Mouse (Mus musculus) forebrain, embryonic 13.5 days (tissue): ENCODE data around the gene Hspa12b. TPM values are rescaled to one million over a fixed set of nuclear protein-coding genes. Genes with fewer than 3 reads are reported as not detected.

Experiments
- ATAC-seq: fragments of 200-750 bp; cut with Nextera tagmentation; 2 replicates; pipeline ENCODE4 v1.8.0; 2017
- H3K27ac ChIP-seq: fragments of 300-500 bp; sonication (generic); 2 replicates; pipeline ENCODE4 v1.5.1; 2015; ENCODE audit warnings: inconsistent platforms, mild to moderate bottlenecking, moderate library complexity
- H3K27me3 ChIP-seq: fragments of 300-500 bp; sonication (generic); 2 replicates; pipeline ENCODE4 v1.6.1; 2015; ENCODE audit warnings: mild to moderate bottlenecking, inconsistent platforms
- H3K36me3 ChIP-seq: fragments of 300-500 bp; sonication (generic); 2 replicates; pipeline ENCODE4 v1.6.1; 2015; ENCODE audit warnings: mild to moderate bottlenecking, inconsistent platforms; ENCODE audit not compliant: poor library complexity, severe bottlenecking
- H3K4me1 ChIP-seq: fragments of 300-500 bp; sonication (generic); 2 replicates; pipeline ENCODE4 v1.6.1; 2015; ENCODE audit warnings: inconsistent platforms
- H3K4me2 ChIP-seq: fragments of 300-500 bp; sonication (generic); 2 replicates; pipeline ENCODE4 v1.6.1; 2015; ENCODE audit warnings: inconsistent platforms, mild to moderate bottlenecking, moderate library complexity
- H3K4me3 ChIP-seq: fragments of 300-500 bp; sonication (generic); 2 replicates; pipeline ENCODE4 v1.5.1; 2015; ENCODE audit warnings: mild to moderate bottlenecking, inconsistent platforms
- H3K9ac ChIP-seq: fragments of 300-500 bp; sonication (generic); 2 replicates; pipeline ENCODE4 v1.6.1; 2015; ENCODE audit warnings: mild to moderate bottlenecking, inconsistent platforms
- H3K9me3 ChIP-seq: fragments of 300-500 bp; sonication (generic); replicated peaks from 2 replicates; pipeline ENCODE4 v1.6.1; 2016; ENCODE audit warnings: inconsistent platforms
- WGBS: fragments of 180-500 bp; shearing (Covaris S2); methylation state at CpG from one replicate; pipeline ENCODE4 v1.1.7; 2015; 5-methylcytosine and 5-hydroxymethylcytosine counted together
- polyA plus RNA-seq: library from polyadenylated mRNA; unstranded; fragments of >200 nt; fragmentation: Nextera tagmentation; extraction: Ambion mirVana; gene quantifications from 2 replicates; pipeline ENCODE4 v1.2.1, GENCODE M21; 2015

Gene Hspa12b
- polyA plus RNA-seq, 1 experiment from 2014 or later: 2.4 TPM

DNA sequence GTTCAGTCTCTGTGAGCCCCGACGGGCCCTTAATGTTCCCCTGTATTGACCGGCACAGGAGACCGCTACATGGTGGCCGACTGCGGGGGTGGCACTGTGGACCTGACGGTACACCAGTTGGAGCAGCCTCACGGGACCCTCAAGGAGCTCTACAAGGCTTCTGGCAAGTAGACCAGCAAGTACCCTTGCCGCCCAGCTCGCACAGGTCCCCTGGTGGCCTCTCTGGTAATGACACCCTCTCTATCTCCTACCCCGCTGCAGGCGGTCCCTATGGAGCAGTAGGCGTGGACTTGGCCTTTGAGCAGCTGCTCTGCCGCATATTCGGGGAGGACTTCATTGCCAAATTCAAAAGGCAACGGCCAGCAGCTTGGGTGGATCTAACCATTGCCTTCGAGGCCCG lies 15.5 kb downstream of the Hspa12b start:
- ATAC-seq: peak; percentile 52; the same call in 1 of the 2 replicates
- Histone ChIP-seq H3K27me3 (no peaks in the 10 kb centered on the region), H3K4me1 (peaks cover 8% of the 10 kb centered on the region), H3K9ac (no peak overlapping the region), H3K4me2 (no peak overlapping the region), H3K27ac (no peak overlapping the region), H3K4me3 (no peak overlapping the region), H3K36me3 (peaks cover 43% of the 10 kb centered on the region), H3K9me3 (no peaks in the 10 kb centered on the region)
- whole genome bisulfite sequencing: 39% methylated on average over 18 of the region's 18 CpGs

DNA sequence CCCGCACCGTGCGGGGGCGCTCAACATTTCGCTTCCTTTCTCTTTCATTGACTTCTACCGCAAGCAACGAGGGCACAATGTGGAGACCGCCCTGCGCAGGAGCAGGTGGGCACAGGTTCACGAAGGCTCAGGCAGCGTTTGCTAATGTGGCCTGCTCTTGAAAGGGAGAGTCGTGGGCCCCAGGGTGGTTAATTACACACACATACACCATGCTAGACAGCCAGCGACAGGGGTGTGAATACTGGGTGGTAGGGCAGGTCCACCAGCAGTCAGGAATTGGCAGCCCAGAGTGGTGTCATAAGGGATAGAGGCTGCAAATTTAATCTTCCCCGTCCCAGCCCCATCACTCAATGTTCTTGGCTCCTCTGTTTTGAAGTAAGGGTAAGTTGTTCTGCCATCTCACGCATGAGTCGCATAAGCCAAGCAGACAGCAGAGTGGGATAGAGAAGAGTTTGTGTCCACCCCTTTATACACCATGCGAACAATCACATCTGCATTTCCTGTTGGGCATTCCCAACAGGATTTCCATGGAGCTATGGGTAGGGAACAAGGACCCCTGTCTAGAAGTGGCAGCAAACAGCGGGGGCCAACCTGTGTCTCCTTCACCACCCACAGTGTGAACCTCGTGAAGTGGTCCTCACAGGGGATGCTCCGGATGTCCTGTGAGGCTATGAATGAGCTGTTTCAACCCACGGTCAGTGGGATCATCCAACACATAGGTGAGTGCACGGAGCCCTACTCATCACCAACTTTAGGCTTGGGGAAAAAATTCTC lies 16.1 kb downstream of the Hspa12b start:
- Histone ChIP-seq H3K9me3 (no peaks in the 10 kb centered on the region), H3K9ac (no peak overlapping the region), H3K4me3 (no peak overlapping the region), H3K27me3 (no peaks in the 10 kb centered on the region), H3K36me3 (peaks cover 49% of the 10 kb centered on the region), H3K4me1 (peaks cover 8% of the 10 kb centered on the region), H3K4me2 (no peak overlapping the region), H3K27ac (no peak overlapping the region)
- ATAC-seq: peak; percentile 20; the same call in 1 of the 2 replicates
- WGBS: 67% methylated on average over 22 of the region's 22 CpGs

DNA sequence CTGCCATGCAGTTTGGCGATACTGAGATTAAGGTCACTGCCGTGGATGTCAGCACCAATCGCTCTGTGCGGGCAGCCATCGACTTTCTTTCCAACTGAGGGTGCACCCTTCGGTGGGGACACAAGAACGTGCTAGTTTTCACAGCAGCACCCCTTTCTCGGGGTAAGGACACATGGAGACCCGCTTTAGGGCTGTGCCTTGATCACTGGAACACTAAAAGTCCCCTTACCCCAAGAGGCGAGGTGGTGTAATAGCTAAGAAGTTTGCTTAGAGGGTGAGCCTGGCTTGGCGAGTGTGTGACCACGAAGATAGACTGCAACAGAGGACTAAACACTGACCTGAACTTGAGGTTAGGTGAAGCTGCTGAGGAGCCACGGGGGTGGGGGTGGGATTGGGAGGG lies 18.0 kb downstream of the Hspa12b start:
- H3K36me3 ChIP-seq: peaks cover 67% of the 10 kb centered on the region
- ATAC-seq: no peak
- no peak overlapping the region for H3K9ac ChIP-seq
- no peak overlapping the region for H3K4me3 ChIP-seq
- 75% methylated on average over 13 of the region's 13 CpGs for WGBS
- H3K4me1 ChIP-seq: peaks cover 8% of the 10 kb centered on the region
- no peaks in the 10 kb centered on the region for H3K27me3 ChIP-seq
- no peak overlapping the region for H3K4me2 ChIP-seq
- no peak overlapping the region for H3K27ac ChIP-seq
- no peaks in the 10 kb centered on the region for H3K9me3 ChIP-seq

DNA sequence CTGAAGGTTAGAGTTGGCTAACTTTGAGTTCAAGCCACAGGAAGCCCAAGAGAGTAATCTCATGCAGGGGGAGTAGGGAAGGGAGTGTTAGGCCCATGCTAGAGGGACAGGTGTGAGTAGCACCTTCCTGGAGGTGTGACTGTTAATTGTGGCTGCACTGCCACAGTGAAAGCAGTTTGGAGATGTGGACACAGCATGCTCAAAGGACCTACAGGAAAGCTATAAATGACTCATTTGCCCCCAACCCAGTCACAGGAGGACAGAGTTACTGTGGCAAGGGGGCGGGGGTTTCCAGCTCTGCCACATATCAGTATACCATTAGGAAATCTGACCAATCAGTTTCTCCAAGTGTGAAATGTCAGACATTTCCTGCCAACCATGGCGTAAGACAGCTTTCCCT lies 18.5 kb downstream of the Hspa12b start:
- no peak for ATAC-seq
- H3K27me3 ChIP-seq: no peaks in the 10 kb centered on the region
- no peak overlapping the region for H3K4me3 ChIP-seq
- H3K36me3 ChIP-seq: peaks cover 70% of the 10 kb centered on the region
- no peak overlapping the region for H3K27ac ChIP-seq
- peaks cover 8% of the 10 kb centered on the region for H3K4me1 ChIP-seq
- H3K9ac ChIP-seq: no peak overlapping the region
- H3K9me3 ChIP-seq: no peaks in the 10 kb centered on the region
- WGBS: 92% methylated on average over 2 of the region's 2 CpGs
- no peak overlapping the region for H3K4me2 ChIP-seq

DNA sequence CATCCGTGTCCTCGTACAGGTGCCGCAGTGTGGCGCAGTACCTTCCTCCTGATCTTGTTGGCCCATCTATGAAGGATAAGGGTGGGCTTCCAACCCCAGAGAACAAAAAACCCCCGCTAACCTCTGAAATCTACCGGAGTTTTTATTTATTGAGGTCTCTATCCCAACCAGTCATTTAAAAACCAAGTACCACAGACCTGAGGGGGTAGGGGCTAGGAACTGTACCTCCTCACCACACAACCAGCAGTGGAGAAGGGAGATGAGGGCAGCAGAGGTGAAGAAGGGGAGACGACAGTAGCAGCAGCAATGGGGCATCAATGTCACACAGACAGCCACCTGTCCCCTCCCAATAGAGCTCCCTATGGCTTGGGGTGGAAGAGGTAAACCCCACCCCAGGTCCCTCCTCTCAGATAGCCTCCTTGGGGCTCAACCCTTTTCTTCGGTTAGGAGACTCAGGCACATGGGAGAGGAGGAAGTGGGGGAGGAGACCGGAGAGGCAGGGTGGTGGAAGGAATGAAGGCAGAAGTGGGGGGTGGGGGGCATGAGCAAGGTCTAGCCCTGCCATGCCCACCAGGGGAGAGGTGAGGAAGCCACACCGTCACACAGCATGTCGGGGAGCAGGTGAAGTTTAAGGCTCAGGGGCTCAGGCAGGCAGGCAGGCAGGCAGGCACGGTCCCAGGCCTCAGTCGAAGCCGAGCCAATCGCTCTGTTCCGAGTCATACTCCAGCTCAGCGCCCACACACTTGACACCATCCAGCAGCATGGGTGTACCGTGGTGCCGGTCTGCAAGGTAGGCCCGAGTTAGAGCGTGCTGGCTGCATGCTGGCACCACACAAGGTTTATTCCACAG lies 19.3 kb downstream of the Hspa12b start:
- no peaks in the 10 kb centered on the region for H3K9me3 ChIP-seq
- no peak overlapping the region for H3K4me2 ChIP-seq
- H3K9ac ChIP-seq: no peak overlapping the region
- no peak for ATAC-seq
- H3K27ac ChIP-seq: no peak overlapping the region
- peaks cover 79% of the 10 kb centered on the region for H3K36me3 ChIP-seq
- WGBS: 95% methylated on average over 21 of the region's 21 CpGs
- H3K27me3 ChIP-seq: no peaks in the 10 kb centered on the region
- peaks cover 8% of the 10 kb centered on the region for H3K4me1 ChIP-seq
- H3K4me3 ChIP-seq: no peak overlapping the region

DNA sequence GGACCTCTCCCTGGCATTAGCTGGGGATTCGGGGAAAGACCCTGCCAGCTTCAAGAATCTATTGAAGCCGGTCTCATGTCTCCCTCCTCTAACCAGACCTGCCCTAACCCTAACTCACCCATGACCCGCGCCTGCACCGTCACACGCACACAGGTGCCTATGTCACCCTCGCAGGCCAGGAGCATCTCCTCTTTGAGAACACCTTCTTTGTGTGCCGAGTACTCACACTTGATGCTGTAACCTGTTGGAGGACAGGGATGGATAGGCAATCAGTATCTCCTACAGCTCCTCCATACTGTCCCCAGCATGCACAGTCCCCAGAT lies 19.9 kb downstream of the Hspa12b start:
- no peak for ATAC-seq
- Histone ChIP-seq H3K27me3 (no peaks in the 10 kb centered on the region), H3K4me1 (peaks cover 8% of the 10 kb centered on the region), H3K9ac (no peak overlapping the region), H3K4me3 (no peak overlapping the region), H3K27ac (no peak overlapping the region), H3K4me2 (no peak overlapping the region), H3K9me3 (no peaks in the 10 kb centered on the region), H3K36me3 (peaks cover 85% of the 10 kb centered on the region)
- WGBS: 95% methylated on average over 8 of the region's 8 CpGs

DNA sequence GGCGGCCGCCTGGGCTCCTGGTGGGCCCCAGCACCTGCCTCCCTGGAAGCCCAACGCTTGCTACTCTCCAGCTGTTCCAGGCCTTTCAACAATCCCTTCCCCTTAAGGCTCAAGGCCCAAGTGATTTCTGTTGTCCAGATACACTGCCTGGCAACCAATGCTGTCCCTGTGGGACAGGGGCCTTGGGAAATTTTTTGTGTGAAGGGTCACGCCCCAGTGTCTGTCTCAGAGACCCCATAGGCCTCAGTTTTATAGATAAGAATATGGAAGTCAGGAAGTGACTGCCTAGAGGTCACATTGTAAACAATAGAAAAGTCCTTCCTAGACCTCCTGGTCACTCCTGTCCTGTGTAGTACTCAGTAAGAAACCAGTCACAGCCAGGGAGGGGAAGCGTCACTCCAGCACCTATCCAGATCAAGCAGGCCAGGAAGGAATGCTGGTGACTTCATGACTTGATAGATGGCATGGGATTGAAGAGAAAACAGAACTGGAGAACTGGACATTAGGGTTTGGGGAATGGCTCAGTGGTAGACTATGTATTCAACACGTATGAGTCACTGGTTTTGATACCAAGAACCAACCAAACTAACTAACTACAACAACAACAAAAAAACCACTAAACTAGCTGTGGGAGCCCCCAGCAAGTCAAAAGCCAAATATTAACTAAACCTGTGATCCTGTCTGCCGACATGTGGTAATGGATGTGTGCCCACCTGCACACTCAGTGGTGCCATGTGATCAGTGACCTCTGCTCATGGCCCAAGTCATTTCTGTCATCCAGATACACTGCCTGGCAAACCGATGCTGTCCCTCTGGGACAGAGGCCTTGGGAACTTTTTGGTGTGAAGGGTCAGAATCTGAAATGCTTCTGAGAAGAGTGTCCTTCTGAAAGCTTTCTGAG lies 21.5 kb downstream of the Hspa12b start:
- H3K9ac ChIP-seq: no peak overlapping the region
- no peaks in the 10 kb centered on the region for H3K9me3 ChIP-seq
- no peaks in the 10 kb centered on the region for H3K27me3 ChIP-seq
- H3K4me1 ChIP-seq: no peaks in the 10 kb centered on the region
- no peak overlapping the region for H3K4me3 ChIP-seq
- ATAC-seq: no peak
- peaks cover 95% of the 10 kb centered on the region for H3K36me3 ChIP-seq
- no peak overlapping the region for H3K27ac ChIP-seq
- 94% methylated on average over 8 of the region's 8 CpGs for WGBS
- no peak overlapping the region for H3K4me2 ChIP-seq

DNA sequence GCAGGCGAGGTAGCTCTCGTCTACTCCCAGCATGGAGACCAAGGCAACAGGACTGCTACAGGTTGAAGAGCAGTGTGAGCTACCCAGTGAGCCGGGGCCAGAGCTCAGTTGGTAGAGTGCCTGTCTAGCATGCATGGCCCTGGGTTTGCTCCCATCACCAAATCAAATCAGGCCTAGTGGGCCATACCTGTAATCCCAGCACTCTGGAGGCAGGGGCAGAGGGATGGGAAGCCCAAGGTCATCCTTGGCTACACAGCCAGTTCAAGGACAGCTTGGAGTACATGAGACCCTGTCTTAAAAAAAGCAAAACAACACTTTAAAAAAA lies 22.1 kb downstream of the Hspa12b start:
- no peak overlapping the region for H3K4me3 ChIP-seq
- H3K4me1 ChIP-seq: no peaks in the 10 kb centered on the region
- no peaks in the 10 kb centered on the region for H3K9me3 ChIP-seq
- H3K4me2 ChIP-seq: no peak overlapping the region
- no peak overlapping the region for H3K27ac ChIP-seq
- 93% methylated on average over 3 of the region's 3 CpGs for whole genome bisulfite sequencing
- no peak overlapping the region for H3K9ac ChIP-seq
- ATAC-seq: no peak
- H3K36me3 ChIP-seq: peaks cover 92% of the 10 kb centered on the region
- no peaks in the 10 kb centered on the region for H3K27me3 ChIP-seq

DNA sequence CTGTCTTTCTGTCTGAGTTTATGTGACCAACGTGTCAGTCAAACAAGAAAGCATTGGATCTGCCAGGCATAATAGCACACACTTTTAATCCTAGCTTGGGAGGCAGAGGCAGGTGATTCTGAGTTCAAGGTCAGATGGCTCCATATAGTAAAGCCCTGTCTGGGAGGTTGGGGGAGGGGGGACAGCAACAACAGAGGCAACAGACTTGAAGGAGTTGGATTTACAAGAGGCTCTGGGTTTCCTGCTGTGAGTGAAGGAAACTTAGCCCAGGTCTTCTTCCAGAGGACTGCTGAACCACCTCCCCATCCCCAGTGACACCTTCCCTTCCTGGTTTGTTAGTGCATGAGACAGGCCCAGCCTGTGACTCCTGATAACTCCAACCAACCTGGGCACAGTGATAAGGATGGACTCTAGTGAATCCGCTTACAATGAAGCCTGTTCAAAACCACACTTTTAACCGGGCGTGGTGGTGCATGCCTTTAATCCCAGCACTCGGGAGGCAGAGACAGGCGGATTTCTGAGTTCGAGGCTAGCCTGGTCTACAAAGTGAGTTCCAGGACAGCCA lies 25.2 kb downstream of the Hspa12b start:
- Histone ChIP-seq H3K9me3 (no peaks in the 10 kb centered on the region), H3K27ac (no peak overlapping the region), H3K4me1 (peaks cover 4% of the 10 kb centered on the region; the same call in 1 of the 2 replicates), H3K36me3 (peaks cover 75% of the 10 kb centered on the region), H3K4me3 (no peak overlapping the region), H3K4me2 (no peak overlapping the region), H3K9ac (no peak overlapping the region), H3K27me3 (no peaks in the 10 kb centered on the region)
- ATAC-seq: no peak
- WGBS: 92% methylated on average over 7 of the region's 7 CpGs

DNA sequence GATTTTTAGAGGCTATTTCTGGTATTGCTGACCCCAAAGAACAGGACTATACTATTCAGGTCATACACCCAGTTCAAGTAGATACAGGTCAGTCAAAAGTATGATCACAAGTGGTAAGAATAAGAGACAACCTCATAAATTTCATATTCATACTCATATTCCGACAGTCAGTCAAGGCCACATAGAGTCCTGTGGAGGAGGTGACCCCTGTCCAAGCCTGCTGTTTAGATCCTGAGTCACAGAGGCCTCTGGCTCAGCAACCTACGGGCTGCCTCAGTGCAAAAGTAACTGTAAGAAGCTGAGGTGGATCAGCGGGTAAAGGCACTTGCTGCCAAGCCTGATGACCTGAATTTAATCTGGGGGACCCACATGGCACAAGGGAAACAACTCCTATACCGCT lies 27.0 kb downstream of the Hspa12b start:
- H3K9me3 ChIP-seq: no peaks in the 10 kb centered on the region
- WGBS: 91% methylated on average over 4 of the region's 4 CpGs

DNA sequence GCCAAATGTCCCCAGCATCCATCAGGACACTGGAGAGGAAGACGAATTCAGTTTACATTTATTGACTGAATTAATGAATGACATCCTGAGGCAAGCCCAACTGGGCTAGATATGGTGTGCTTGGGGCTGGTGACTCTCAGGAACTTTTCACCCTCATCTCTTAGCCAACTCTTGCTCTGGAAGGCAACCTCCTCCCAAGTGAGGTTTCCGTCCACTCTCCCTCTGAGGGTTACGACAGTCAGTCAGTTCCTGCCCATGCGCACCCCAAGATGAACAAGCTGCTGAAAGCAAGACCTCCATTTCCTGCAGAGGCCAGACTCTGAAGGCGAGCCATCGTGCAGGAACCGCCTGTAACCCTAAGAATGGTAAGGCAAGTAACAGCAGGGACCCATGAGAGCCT lies 29.9 kb downstream of the Hspa12b start:
- H3K27me3 ChIP-seq: no peaks in the 10 kb centered on the region
- H3K9ac ChIP-seq: 0 out of 2 replicates have a peak overlapping the region, but pooled peaks have one; percentile 21
- no peaks in the 10 kb centered on the region for H3K9me3 ChIP-seq
- 93% methylated on average over 7 of the region's 7 CpGs for WGBS
- H3K27ac ChIP-seq: no peak overlapping the region
- peaks cover 32% of the 10 kb centered on the region for H3K4me1 ChIP-seq
- peaks cover 29% of the 10 kb centered on the region for H3K36me3 ChIP-seq
- no peak overlapping the region for H3K4me3 ChIP-seq
- H3K4me2 ChIP-seq: no peak overlapping the region
- ATAC-seq: no peak

More for the DNA sequence above, 27.0 kb downstream of the Hspa12b start:
- no peaks in the 10 kb centered on the region for H3K27me3 ChIP-seq
- H3K36me3 ChIP-seq: peaks cover 57% of the 10 kb centered on the region
- no peak overlapping the region for H3K4me2 ChIP-seq
- H3K9ac ChIP-seq: no peak overlapping the region
- H3K4me3 ChIP-seq: no peak overlapping the region
- peaks cover 22% of the 10 kb centered on the region for H3K4me1 ChIP-seq
- ATAC-seq: no peak
- no peak overlapping the region for H3K27ac ChIP-seq
